Mouse (Mus musculus) lung, postnatal 14 days (tissue): ENCODE data around the gene Smarcd2.

Experiments used
- DNase-seq: peaks from one replicate; pipeline ENCODE4 v3.0.0; 2021

Smarcd2 gene

GRCm38 (mm10) chr11:106272644-106273310 is at the start of gene Smarcd2:
TSS of gene Smarcd2 (minus strand) at chr11:106272972.
- DNase-seq = peak; percentile 99

- no peak for DNase-seq
Observed at GRCm38 (mm10) chr11:106318406-106319366, 45.9 kb upstream of the Smarcd2 start.

- no peak for DNase-seq
Observed at GRCm38 (mm10) chr11:106317801-106318200, 45.0 kb upstream of the Smarcd2 start.

DNA sequence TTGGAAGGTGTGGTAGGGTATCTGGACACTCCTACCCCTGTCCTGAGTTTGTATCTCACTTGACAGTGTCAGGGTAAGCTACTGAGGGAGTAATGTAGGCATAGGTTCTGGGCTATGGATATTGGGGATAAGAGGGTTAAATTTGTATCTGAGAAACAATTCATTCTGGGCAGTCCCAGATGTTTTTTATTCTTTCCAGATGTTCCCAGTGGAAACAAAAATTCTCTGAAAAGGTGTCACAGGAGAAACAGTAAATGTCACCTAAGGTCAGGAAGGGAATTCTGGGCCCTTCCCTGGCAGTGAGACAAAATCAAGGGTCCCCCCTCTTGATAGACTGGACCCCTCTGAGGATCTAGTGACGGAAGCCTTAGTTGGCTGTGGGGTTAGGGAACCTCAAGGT is 43.6 kb upstream of the Smarcd2 start:
- no peak for DNase-seq

- DNase-seq = no peak
Observed at GRCm38 (mm10) chr11:106314333-106314812, 41.6 kb upstream of the Smarcd2 start, which contains the start of gene Cd79b. TSS of gene Cd79b (minus strand) at chr11:106314762.

- no peak for DNase-seq
Observed at GRCm38 (mm10) chr11:106313533-106313932, 40.8 kb upstream of the Smarcd2 start.

GRCm38 (mm10) chr11:106310123-106310522 is 37.4 kb upstream of the Smarcd2 start:
- no peak for DNase-seq

GRCm38 (mm10) chr11:106308162-106308561 is 35.4 kb upstream of the Smarcd2 start:
- DNase-seq = no peak

- DNase-seq = no peak
Observed at GRCm38 (mm10) chr11:106307432-106307831, 34.7 kb upstream of the Smarcd2 start.

- DNase-seq = no peak
Observed at GRCm38 (mm10) chr11:106306758-106307157, 34.0 kb upstream of the Smarcd2 start.

- no peak for DNase-seq
Observed at GRCm38 (mm10) chr11:106306065-106306385, 33.3 kb upstream of the Smarcd2 start.

DNA sequence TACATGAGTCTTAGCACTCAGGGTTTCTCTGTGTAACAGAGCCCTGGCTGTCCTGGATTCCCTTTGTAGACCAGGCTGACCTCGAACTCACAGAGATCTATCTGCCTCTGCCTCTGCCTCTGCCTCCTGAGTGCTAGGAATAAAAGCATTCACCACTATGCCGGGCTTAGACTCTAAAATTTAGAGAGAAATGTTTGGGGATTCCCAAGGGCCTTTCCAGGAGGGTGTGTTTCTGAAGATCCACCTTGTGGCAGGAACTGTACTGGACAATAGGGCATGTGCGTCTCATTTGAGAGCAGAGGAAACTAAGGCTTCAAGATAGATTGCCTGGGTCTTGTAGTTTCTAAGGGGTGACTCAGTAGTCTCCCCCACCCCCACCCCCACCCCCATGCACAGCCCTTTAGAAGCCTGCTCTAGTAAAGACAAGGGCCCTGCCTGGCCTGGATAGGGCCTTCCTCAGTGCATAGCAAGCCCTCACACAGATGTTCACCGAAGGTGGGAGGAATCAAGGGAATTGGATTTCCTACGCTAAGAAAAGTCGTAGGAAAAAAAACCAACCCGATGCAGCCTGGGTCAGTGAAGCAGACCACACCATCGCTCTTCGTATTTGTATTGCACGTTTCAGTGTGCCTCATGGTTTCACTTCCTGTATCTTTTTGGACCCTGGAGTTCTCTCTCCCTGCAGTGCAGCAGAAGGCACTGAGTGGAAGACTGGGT is 32.7 kb upstream of the Smarcd2 start:
- DNase-seq = no peak

GRCm38 (mm10) chr11:106302634-106303033 is 29.9 kb upstream of the Smarcd2 start:
- DNase-seq = peak; percentile 79

GRCm38 (mm10) chr11:106301765-106302164 is 29.0 kb upstream of the Smarcd2 start, which contains the start of gene Gh:
TSS of gene Gh (minus strand) at chr11:106301865.
- no peak for DNase-seq

DNA sequence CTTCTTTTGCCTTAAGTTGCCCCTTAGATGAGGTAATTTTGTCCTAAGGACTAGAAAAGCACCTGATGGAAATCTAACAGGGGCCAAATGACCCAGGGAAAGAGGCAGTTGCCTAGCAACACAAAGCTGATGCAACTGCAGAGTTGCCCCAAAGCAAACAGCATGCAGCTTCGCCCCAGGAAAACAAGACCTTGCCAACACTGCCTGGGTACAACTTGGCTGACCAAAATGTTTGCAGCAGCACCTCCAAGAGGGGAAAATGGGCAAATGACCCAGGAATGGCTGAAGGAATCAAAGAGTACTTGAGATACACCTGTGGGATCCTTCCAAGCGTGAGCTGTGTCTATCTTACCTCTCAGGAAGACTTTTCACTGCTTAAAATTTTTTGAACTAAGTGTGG is 19.1 kb upstream of the Smarcd2 start:
- peak; percentile 45 for DNase-seq

- no peak for DNase-seq
Observed at GRCm38 (mm10) chr11:106290376-106290775, 17.6 kb upstream of the Smarcd2 start.

DNA sequence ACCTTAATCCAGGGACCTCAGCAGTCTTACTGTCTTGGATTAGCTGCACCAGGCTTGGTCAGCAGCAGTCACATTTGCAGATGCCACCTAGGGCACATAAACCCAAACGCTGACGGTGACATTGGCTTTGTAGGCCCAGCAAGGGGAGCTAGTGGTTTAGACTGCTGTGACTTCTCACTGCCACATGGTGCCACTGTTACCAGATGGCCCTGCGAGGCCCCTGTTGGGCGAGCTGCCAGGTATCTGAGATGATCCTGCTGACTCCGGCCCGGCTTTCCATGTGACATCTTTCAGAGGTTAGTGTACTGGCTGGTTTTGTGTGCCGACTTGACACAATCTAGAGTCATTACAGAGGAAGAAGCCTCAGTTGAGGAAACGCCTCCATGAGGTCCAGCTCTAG is 16.6 kb upstream of the Smarcd2 start:
- peak; percentile 70 for DNase-seq

DNA sequence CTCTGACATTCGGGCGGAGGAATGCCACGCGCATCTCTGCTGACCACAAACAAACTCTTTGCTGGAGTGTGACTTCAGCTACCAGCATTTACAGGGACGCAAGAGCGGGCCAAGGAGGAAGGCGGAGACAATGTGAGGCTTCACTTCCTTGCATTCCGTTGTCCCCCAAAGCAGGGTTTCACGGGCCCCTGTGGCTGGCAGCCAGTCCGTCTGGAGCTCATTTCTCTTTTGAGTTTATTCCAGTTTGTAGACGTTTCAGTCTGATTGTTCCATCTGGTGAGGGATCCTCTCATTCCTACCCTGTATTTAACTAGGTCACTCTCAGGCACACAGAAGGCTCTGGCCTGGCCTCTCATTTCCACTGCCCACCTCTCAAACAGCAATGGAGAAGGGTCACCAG is 14.2 kb upstream of the Smarcd2 start:
- no peak for DNase-seq

- no peak for DNase-seq
Observed at GRCm38 (mm10) chr11:106286206-106286605, 13.4 kb upstream of the Smarcd2 start.

GRCm38 (mm10) chr11:106284126-106284525 is 11.4 kb upstream of the Smarcd2 start:
- DNase-seq = no peak

- DNase-seq = no peak
Observed at GRCm38 (mm10) chr11:106283371-106283770, 10.6 kb upstream of the Smarcd2 start.

GRCm38 (mm10) chr11:106282452-106282851 is 9.7 kb upstream of the Smarcd2 start:
- DNase-seq = no peak

GRCm38 (mm10) chr11:106276454-106276853 is 3.7 kb upstream of the Smarcd2 start, which contains the start of gene Tcam1:
TSS of gene Tcam1 (plus strand) at chr11:106276672.
- peak; percentile 98 for DNase-seq
